Mouse (Mus musculus): ENCODE results near the gene Uty. TPM values are rescaled to one million over a fixed set of nuclear protein-coding genes. Genes with fewer than 3 reads are reported as not detected.
A peak's percentile ranks its signal among the peaks of the same experiment; 100 is the strongest.

The Uty gene
- polyA plus RNA-seq, 1 experiment from 2014 or later, result not detected

DNA sequence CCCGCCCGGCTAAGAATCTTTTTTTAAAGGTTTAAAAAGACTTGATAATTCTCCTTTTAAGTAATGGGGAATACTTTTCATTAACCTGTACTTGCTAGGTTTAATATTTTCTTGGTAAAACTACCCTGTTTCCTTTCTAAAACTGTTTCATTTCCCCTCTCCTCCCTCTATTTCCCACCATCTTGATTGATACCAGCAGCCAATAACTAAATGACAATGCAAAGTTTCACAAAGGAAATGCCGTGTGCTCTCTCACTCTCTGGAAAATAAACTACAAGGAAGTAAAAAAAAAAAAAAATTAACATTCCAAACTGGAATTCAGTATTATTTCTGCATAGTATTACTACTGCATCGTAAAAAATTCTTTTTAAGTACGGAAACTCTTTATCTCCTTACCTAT lies 1.1 kb downstream of the Uty start:
- H3K4me3 ChIP-seq (ENCODE audit: low read depth, low read length), result peak overlapping the region; percentile 41; the same call in 1 of the 2 replicates
- peak overlapping the region; percentile 37 for H3K4me2 ChIP-seq (replicated peaks; ENCODE audit: low read depth)

DNA sequence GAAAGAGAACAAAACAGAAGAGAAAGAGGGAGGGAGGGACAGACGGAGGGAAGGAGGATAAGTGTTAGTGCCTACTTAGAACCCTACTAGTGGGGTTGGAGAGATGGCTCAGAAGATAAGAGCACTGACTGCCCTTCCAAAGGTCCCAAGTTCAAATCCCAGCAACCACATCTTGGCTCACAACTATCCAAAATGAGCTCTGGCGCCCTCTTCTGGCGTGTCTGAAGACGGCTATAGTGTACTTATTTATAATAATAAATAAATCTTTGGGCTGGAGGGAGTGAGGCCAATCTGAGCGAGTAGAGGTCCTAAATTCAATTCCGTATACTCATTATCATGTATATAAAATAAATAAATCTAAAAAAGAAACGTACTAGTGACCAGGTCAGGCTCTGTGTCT lies 25.6 kb downstream of the Uty start:
- Histone ChIP-seq H3K4me2 (replicated peaks; ENCODE audit: low read depth) (no peak overlapping the region), H3K27ac (replicated peaks) (no peak overlapping the region), H3K4me1 (replicated peaks; ENCODE audit: control insufficient read depth, insufficient read depth) (no peaks in the 10 kb centered on the region), H3K9ac (ENCODE audit: low read length) (no peak overlapping the region), H3K27me3 (ENCODE audit: control insufficient read depth, insufficient read depth, low read length) (no peaks in the 10 kb centered on the region), H3K4me3 (ENCODE audit: low read depth, low read length) (no peak overlapping the region), H3K36me3 (ENCODE audit: control insufficient read depth, insufficient read depth, low read length) (no peaks in the 10 kb centered on the region), H3K9me3 (ENCODE audit: control insufficient read depth, low read length) (no peaks in the 10 kb centered on the region)
- TF ChIP-seq CTCF (IDR thresholded peaks at IDR 0.05; ENCODE audit: low read depth) (no peak), EP300 (optimal IDR thresholded peaks at IDR 0.05) (no peak)
- 79% methylated on average over 6 of the region's 7 CpGs for WGBS
- ATAC-seq (ENCODE audit: low FRiP score, low TSS enrichment) (no peak), DNase-seq (ENCODE audit: low spot score) (no peak)

More for the DNA sequence above, 1.1 kb downstream of the Uty start:
- Histone ChIP-seq H3K9ac (ENCODE audit: low read length) (no peak overlapping the region), H3K36me3 (ENCODE audit: control insufficient read depth, insufficient read depth, low read length) (no peaks in the 10 kb centered on the region), H3K27ac (replicated peaks) (no peak overlapping the region), H3K27me3 (ENCODE audit: control insufficient read depth, insufficient read depth, low read length) (no peaks in the 10 kb centered on the region), H3K4me1 (replicated peaks; ENCODE audit: control insufficient read depth, insufficient read depth) (no peaks in the 10 kb centered on the region), H3K9me3 (ENCODE audit: control insufficient read depth, low read length) (no peaks in the 10 kb centered on the region)
- ATAC-seq (ENCODE audit: low FRiP score, low TSS enrichment), result no peak
- DNase-seq (ENCODE audit: low spot score), result no peak
- no peak for TF ChIP-seq CTCF (IDR thresholded peaks at IDR 0.05; ENCODE audit: low read depth)
- TF ChIP-seq EP300 (optimal IDR thresholded peaks at IDR 0.05), result no peak
- 45% methylated on average over 5 of the region's 5 CpGs for WGBS

DNA sequence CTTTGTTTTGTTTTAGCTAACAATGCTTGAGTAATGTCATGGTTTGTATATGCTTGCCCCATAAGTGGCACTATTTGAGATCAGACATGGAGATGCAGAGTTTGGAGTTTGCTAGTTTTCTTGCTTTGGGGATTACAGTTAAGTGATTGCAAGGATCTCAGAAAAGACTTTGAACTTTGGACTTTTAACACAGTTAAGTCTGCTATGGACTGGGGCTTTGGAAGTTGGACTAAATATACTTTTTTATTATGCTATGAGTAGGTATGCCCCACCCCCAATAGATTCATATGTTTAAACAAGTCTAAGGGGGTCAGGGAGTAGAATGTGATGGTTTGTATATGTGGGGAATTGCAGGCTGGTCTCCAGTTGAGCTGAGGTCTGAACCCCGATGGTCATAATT lies 67.1 kb downstream of the Uty start:
- no peak overlapping the region for H3K27ac ChIP-seq (replicated peaks)
- H3K4me2 ChIP-seq (replicated peaks; ENCODE audit: low read depth), result no peak overlapping the region
- no peaks in the 10 kb centered on the region for H3K4me1 ChIP-seq (replicated peaks; ENCODE audit: control insufficient read depth, insufficient read depth)
- ATAC-seq (ENCODE audit: low FRiP score, low TSS enrichment) (no peak), DNase-seq (ENCODE audit: low spot score) (no peak)
- H3K9ac ChIP-seq (ENCODE audit: low read length), result no peak overlapping the region
- no peaks in the 10 kb centered on the region for H3K27me3 ChIP-seq (ENCODE audit: control insufficient read depth, insufficient read depth, low read length)
- H3K4me3 ChIP-seq (ENCODE audit: low read depth, low read length), result no peak overlapping the region
- no peaks in the 10 kb centered on the region for H3K9me3 ChIP-seq (ENCODE audit: control insufficient read depth, low read length)
- TF ChIP-seq EP300 (optimal IDR thresholded peaks at IDR 0.05) (no peak), CTCF (IDR thresholded peaks at IDR 0.05; ENCODE audit: low read depth) (no peak)
- no peaks in the 10 kb centered on the region for H3K36me3 ChIP-seq (ENCODE audit: control insufficient read depth, insufficient read depth, low read length)
- 80% methylated on average over 1 of the region's 1 CpGs for WGBS

DNA sequence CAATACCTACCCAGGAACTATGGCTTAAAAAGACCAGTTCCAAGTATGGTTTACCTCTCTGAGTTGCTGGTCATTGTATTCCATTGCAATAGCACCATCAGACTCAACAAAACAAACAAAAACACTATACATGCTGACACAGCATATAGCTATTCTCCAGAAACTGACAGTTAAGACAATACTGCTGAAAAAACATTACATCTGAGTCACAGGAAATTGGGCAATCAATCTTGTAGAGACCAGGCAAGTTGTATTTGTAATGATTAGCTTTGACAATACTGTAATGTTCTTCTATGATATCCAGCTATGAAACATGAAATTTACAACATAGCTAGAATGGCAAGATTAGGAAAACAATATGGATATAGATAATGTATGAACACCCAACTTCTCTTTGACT lies 82.5 kb downstream of the Uty start:
- no peak for DNase-seq (ENCODE audit: low spot score)
- Histone ChIP-seq H3K36me3 (ENCODE audit: control insufficient read depth, insufficient read depth, low read length) (no peaks in the 10 kb centered on the region), H3K9me3 (ENCODE audit: control insufficient read depth, low read length) (no peaks in the 10 kb centered on the region), H3K27ac (replicated peaks) (no peak overlapping the region), H3K4me2 (replicated peaks; ENCODE audit: low read depth) (no peak overlapping the region), H3K4me3 (ENCODE audit: low read depth, low read length) (no peak overlapping the region), H3K27me3 (ENCODE audit: control insufficient read depth, insufficient read depth, low read length) (no peaks in the 10 kb centered on the region), H3K4me1 (replicated peaks; ENCODE audit: control insufficient read depth, insufficient read depth) (no peaks in the 10 kb centered on the region), H3K9ac (ENCODE audit: low read length) (no peak overlapping the region)
- no peak for ATAC-seq (ENCODE audit: low FRiP score, low TSS enrichment)
- TF ChIP-seq CTCF (IDR thresholded peaks at IDR 0.05; ENCODE audit: low read depth) (no peak), EP300 (optimal IDR thresholded peaks at IDR 0.05) (no peak)

DNA sequence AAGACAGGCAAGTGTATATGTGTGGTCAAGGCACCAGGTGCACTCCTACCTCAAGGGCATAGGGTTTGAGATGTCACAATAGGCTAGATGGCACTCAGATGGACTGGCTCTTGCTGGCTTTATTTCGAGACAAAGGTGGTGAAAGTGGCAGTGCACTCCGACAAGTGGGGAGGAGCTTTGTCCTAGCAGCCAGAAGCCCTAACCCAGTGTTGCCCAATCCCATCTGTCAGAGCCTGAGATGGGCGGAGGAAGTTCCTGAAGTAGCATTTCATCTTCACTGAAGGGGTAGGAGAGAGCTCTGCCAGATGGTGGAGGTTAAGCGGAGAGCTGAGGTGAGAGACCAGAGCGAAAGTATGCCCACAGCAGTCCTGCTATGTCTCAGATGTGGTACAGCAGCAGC lies 129.4 kb downstream of the Uty start:
- Histone ChIP-seq H3K4me2 (replicated peaks; ENCODE audit: low read depth) (no peak overlapping the region), H3K4me3 (ENCODE audit: low read depth, low read length) (no peak overlapping the region), H3K4me1 (replicated peaks; ENCODE audit: control insufficient read depth, insufficient read depth) (no peaks in the 10 kb centered on the region), H3K27me3 (ENCODE audit: control insufficient read depth, insufficient read depth, low read length) (no peaks in the 10 kb centered on the region), H3K36me3 (ENCODE audit: control insufficient read depth, insufficient read depth, low read length) (no peaks in the 10 kb centered on the region), H3K9me3 (ENCODE audit: control insufficient read depth, low read length) (no peaks in the 10 kb centered on the region), H3K27ac (replicated peaks) (no peak overlapping the region), H3K9ac (ENCODE audit: low read length) (no peak overlapping the region)
- WGBS, result 89% methylated on average over 4 of the region's 5 CpGs
- TF ChIP-seq EP300 (optimal IDR thresholded peaks at IDR 0.05) (no peak), CTCF (IDR thresholded peaks at IDR 0.05; ENCODE audit: low read depth) (no peak)
- ATAC-seq (ENCODE audit: low FRiP score, low TSS enrichment) (no peak), DNase-seq (ENCODE audit: low spot score) (no peak)

DNA sequence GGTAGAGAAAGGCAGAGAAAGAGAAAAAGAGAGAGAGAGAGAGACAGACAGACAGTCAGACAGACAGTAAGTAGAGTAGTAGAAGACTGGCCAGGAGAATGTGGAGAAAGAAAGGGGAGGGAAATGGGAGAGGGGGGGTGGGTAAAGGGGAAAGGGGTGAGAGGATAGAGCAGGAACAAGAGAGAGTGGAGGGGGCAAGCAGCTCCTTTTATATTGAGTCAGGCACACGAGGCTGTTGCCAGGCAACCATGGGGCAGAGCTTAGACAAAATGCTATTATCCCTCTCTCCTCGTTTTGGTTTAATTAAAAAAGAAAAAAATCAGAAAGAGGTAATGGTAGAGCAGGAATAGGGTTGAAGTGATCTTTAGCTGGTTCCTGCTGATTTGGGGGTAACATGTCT lies 131.5 kb downstream of the Uty start:
- no peak overlapping the region for H3K9ac ChIP-seq (ENCODE audit: low read length)
- no peak overlapping the region for H3K27ac ChIP-seq (replicated peaks)
- H3K4me1 ChIP-seq (replicated peaks; ENCODE audit: control insufficient read depth, insufficient read depth), result no peaks in the 10 kb centered on the region
- H3K4me2 ChIP-seq (replicated peaks; ENCODE audit: low read depth), result no peak overlapping the region
- no peaks in the 10 kb centered on the region for H3K9me3 ChIP-seq (ENCODE audit: control insufficient read depth, low read length)
- DNase-seq (ENCODE audit: low spot score), result no peak
- no peak overlapping the region for H3K4me3 ChIP-seq (ENCODE audit: low read depth, low read length)
- H3K27me3 ChIP-seq (ENCODE audit: control insufficient read depth, insufficient read depth, low read length), result no peaks in the 10 kb centered on the region
- WGBS, result 67% methylated on average over 1 of the region's 2 CpGs
- no peak for ATAC-seq (ENCODE audit: low FRiP score, low TSS enrichment)
- no peaks in the 10 kb centered on the region for H3K36me3 ChIP-seq (ENCODE audit: control insufficient read depth, insufficient read depth, low read length)
- TF ChIP-seq CTCF (IDR thresholded peaks at IDR 0.05; ENCODE audit: low read depth) (no peak), EP300 (optimal IDR thresholded peaks at IDR 0.05) (no peak)

Other genes with a start within 250 kb of the Uty start
- not detected in 2 replicates for gene Eif2s3y, start 235.2 kb downstream of the Uty start, polyA plus RNA-seq (2015; fragmentation: Nextera tagmentation; extraction: Ambion mirVana)
- not detected in 2 replicates for gene Ddx3y, start 40.9 kb upstream of the Uty start, polyA plus RNA-seq (2015; fragmentation: Nextera tagmentation; extraction: Ambion mirVana)
- gene Usp9y, start 214.0 kb upstream of the Uty start, polyA plus RNA-seq (2015; fragmentation: Nextera tagmentation; extraction: Ambion mirVana), result not detected in 2 replicates